Mouse (Mus musculus): Measurements from ENCODE around the gene Fzr1.

Gene Fzr1

GRCm38 (mm10) chr10:81402227-81402765 is 24.0 kb upstream of the Fzr1 start:
- no peak for DNase-seq (ENCODE audit: low spot score)

- DNase-seq (ENCODE audit: low spot score), result peak; percentile 86
These were observed 23.4 kb upstream of the Fzr1 start for GRCm38 (mm10) chr10:81401521-81402226.

GRCm38 (mm10) chr10:81401205-81401520 is 22.8 kb upstream of the Fzr1 start:
- DNase-seq (ENCODE audit: low spot score), result peak; percentile 67

- DNase-seq (ENCODE audit: low spot score), result no peak
These were observed 22.3 kb upstream of the Fzr1 start for GRCm38 (mm10) chr10:81400371-81401204.

GRCm38 (mm10) chr10:81399798-81400308 is 21.5 kb upstream of the Fzr1 start:
- DNase-seq (ENCODE audit: low spot score), result no peak

- no peak for DNase-seq (ENCODE audit: low spot score)
These were observed 21.0 kb upstream of the Fzr1 start for GRCm38 (mm10) chr10:81399296-81399695.

- DNase-seq (ENCODE audit: low spot score), result no peak
These were observed 18.4 kb upstream of the Fzr1 start for GRCm38 (mm10) chr10:81396749-81397148.

- DNase-seq (ENCODE audit: low spot score), result no peak
These were observed 17.5 kb upstream of the Fzr1 start for GRCm38 (mm10) chr10:81395865-81396264.

GRCm38 (mm10) chr10:81395127-81395526 is 16.8 kb upstream of the Fzr1 start:
- DNase-seq (ENCODE audit: low spot score), result peak; percentile 88

GRCm38 (mm10) chr10:81393456-81394063 is 15.2 kb upstream of the Fzr1 start:
- peak; percentile 68 for DNase-seq (ENCODE audit: low spot score)

- no peak for DNase-seq (ENCODE audit: low spot score)
These were observed 14.5 kb upstream of the Fzr1 start, which contains the start of gene Smim24 for GRCm38 (mm10) chr10:81392781-81393185. TSS of gene Smim24 (plus strand) at chr10:81393051.

- DNase-seq (ENCODE audit: low spot score), result no peak
These were observed 14.0 kb upstream of the Fzr1 start for GRCm38 (mm10) chr10:81392270-81392669.

GRCm38 (mm10) chr10:81390678-81390965 is 12.3 kb upstream of the Fzr1 start:
- DNase-seq (ENCODE audit: low spot score), result no peak

- DNase-seq (ENCODE audit: low spot score), result peak; percentile 74
These were observed 11.7 kb upstream of the Fzr1 start for GRCm38 (mm10) chr10:81389801-81390677.

- DNase-seq (ENCODE audit: low spot score), result no peak
These were observed 11.1 kb upstream of the Fzr1 start for GRCm38 (mm10) chr10:81389373-81389772.

GRCm38 (mm10) chr10:81388505-81389055 is 10.3 kb upstream of the Fzr1 start, which contains the start of gene Gm48552:
TSS of gene Gm48552 (plus strand) at chr10:81389005.
- DNase-seq (ENCODE audit: low spot score), result no peak

- no peak for DNase-seq (ENCODE audit: low spot score)
These were observed 9.4 kb upstream of the Fzr1 start for GRCm38 (mm10) chr10:81387716-81388115.

- DNase-seq (ENCODE audit: low spot score), result no peak
These were observed 7.4 kb upstream of the Fzr1 start for GRCm38 (mm10) chr10:81385603-81386306.

GRCm38 (mm10) chr10:81384605-81384982 is 6.3 kb upstream of the Fzr1 start:
- no peak for DNase-seq (ENCODE audit: low spot score)

- DNase-seq (ENCODE audit: low spot score), result peak; percentile 99
These were observed 5.7 kb upstream of the Fzr1 start, which contains the start of the genes Dohh and Gm48551 for GRCm38 (mm10) chr10:81383802-81384604. TSS of gene Dohh (plus strand) at chr10:81384428. TSS of gene Gm48551 (plus strand) at chr10:81384466.

Data from embryo, embryonic 10.5 days (tissue).